Mouse (Mus musculus): Measurements from ENCODE around the gene Spop.

The Spop gene

DNA sequence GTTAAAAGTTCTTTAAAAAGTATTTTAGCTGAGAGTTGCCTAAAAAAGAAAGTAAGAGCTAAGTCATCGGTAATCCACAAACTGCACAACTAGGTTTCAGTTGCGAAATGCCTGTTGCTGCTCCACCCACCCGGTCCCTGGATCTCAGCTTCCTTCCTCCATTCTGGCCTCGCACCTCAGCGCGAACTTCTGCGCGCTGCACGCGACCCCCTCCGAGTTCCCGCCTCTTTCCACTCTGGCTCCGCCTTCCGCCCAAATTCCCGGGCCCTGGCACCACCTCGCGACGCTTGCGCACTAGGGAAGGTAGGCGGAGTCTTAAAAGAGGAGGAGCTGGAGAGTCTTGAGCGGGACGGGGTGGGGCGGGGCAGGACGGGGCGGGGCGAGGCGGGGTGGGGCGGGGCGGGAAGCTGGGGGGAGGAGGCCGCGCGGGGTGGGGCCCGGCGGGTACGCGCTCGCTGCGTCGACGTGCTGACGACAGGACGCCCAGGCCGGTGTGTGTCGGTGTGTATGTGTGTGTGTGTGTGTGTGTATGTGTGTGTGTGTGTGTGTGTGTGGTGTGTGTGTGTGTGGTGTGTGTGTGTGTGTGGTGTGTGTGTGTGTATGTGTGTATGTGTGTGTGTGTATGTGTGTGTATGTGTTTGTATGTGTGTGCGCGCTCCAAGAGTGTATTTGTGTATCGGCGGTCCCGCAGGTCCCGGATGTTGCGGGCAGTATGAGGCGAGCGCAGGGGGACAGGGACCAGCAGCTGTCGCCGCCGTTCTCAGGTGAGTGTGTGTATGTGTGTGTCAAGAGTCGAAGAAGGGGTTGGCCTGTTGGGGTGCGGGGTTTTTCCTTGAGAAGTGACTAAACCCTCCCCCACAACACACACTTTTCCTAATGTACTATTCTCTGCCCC is at the start of gene Spop:
Spop (plus strand) TSS at position 440 of the 895 bp plus-strand sequence.
- DNase-seq (ENCODE audit: low read depth), result peak; percentile 96

- no peak for DNase-seq (ENCODE audit: low read depth)
Measured at GRCm38 (mm10) chr11:95364388-95364787, 49.5 kb upstream of the Spop start.

DNA sequence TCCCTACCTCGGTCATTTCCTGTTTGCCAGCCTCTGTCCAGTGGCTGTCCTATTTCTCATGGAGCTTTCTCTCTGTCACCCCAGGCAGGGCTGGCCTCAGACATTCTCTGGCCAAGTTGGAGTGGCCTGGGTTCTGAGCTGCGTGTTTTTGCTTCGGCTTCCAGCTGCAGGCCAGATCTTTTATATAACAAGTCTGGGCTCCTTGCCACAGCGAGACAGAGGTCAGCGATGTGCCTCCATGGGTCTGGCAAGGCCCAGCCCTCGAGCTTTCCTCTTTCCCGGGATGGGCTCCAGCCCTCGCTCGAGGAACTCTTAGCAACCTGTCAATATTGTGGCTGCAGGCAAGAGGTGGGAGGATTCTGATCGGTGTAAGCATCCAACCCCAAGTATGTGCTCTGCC is 48.3 kb upstream of the Spop start:
- no peak for DNase-seq (ENCODE audit: low read depth)

DNA sequence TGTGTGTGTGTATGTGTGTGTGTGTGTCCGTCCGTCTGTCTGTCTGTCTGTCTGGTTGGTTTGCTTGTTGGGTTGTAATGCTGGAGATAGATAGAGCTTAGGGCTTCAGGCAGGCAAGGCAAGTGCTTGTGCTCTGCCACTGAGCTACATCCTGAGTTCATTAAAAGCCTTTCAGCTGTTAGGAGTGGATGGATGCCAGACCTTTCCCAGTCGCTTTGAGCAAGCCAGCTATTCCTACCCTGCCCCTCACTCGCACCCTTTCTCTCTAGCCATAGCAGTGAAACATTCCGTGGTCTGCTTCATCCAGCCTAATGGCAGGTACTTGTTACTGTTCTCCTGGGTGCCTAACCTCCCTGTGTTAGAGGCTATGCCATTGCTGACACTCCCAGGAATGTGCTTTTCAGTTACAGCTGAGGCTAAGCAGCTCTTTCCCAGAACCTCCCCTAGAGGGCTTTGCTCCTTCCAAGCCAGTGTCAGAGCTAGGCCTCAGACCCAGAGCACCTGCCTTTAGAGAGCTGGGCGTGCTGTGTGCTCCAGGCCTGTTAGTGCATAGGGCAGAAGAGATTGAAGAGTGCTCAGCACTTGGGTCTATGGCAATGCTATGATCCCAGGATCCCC is 47.5 kb upstream of the Spop start:
- DNase-seq (ENCODE audit: low read depth), result no peak

- DNase-seq (ENCODE audit: low read depth), result peak; percentile 43
Measured at GRCm38 (mm10) chr11:95367011-95367735, 46.7 kb upstream of the Spop start.

DNA sequence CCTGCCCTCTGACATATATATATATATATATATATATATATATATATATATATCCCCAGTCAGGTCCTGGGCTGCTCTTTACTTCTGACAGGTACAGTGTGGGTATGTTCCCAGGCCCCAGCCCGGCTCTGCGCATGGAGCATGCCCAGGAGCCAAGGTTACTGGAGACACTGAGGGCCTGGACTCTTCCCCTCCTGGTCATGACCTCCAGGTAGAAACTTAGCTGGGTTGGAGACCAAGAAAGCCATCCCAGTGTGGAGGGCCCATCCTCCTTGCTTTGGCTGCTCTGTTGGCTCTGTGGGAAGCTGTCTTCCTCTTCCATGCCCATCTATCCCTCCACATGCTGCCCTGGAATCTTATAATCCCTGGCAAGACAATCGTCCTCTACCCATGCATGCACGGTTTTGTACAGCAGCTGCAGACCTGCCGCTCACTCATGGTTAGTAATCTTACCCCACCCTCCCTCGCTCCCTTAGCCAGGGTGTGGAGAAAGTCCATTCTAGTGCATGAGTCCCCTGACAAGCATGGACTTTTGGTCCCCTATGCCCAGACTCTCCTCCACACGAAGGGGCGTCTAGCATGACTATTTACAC is 45.6 kb upstream of the Spop start:
- no peak for DNase-seq (ENCODE audit: low read depth)

GRCm38 (mm10) chr11:95368871-95369270 is 45.0 kb upstream of the Spop start:
- no peak for DNase-seq (ENCODE audit: low read depth)

GRCm38 (mm10) chr11:95369964-95370890 is 43.7 kb upstream of the Spop start:
- DNase-seq (ENCODE audit: low read depth), result peak; percentile 21

- peak; percentile 41 for DNase-seq (ENCODE audit: low read depth)
Measured at GRCm38 (mm10) chr11:95371182-95371581, 42.7 kb upstream of the Spop start.

- no peak for DNase-seq (ENCODE audit: low read depth)
Measured at GRCm38 (mm10) chr11:95378926-95379325, 35.0 kb upstream of the Spop start.

DNA sequence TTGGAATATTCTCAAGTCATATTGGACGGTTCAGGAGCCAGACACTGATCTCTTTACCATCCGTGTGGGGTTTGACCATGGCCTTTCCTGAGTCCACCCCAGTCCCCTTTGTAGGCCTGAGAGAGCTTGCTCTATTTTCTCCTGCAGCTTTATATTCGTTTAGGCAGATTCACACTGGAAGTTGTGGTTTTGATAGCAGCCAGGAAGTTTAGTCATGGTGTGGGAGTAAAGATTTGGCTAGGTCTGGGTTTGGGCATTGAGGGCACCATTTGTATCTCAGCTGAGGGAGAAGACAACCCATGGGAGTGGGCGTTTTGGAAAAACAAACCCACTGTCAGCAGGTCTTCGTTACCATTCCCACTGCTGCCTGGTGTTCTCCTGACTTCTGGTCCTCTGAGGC is 34.3 kb upstream of the Spop start:
- DNase-seq (ENCODE audit: low read depth), result peak; percentile 63

DNA sequence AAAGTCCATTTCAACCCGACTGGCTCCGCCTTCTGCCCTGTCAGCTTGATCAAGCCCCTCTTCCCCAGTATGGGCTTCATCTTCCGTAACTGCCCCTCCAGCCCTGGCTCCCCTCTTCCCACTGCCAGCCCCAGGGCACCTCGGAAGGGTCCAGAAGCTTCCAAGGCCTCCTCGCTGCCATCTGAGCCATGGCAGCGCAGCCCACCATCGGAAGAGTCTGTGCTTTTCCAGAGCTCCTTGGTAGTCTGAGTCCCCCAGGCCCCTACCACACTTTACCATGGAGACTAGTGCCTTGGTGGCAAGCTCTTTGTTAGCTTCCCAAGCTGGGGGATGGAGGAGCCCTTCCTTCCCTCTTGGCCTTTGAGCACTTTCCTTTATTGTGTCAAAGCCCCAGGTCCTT is 33.2 kb upstream of the Spop start:
- DNase-seq (ENCODE audit: low read depth), result no peak

GRCm38 (mm10) chr11:95381146-95381545 is 32.7 kb upstream of the Spop start:
- peak; percentile 22 for DNase-seq (ENCODE audit: low read depth)

- DNase-seq (ENCODE audit: low read depth), result peak; percentile 66
Measured at GRCm38 (mm10) chr11:95383331-95383986, 30.4 kb upstream of the Spop start.

- DNase-seq (ENCODE audit: low read depth), result no peak
Measured at GRCm38 (mm10) chr11:95384004-95384318, 29.9 kb upstream of the Spop start.

DNA sequence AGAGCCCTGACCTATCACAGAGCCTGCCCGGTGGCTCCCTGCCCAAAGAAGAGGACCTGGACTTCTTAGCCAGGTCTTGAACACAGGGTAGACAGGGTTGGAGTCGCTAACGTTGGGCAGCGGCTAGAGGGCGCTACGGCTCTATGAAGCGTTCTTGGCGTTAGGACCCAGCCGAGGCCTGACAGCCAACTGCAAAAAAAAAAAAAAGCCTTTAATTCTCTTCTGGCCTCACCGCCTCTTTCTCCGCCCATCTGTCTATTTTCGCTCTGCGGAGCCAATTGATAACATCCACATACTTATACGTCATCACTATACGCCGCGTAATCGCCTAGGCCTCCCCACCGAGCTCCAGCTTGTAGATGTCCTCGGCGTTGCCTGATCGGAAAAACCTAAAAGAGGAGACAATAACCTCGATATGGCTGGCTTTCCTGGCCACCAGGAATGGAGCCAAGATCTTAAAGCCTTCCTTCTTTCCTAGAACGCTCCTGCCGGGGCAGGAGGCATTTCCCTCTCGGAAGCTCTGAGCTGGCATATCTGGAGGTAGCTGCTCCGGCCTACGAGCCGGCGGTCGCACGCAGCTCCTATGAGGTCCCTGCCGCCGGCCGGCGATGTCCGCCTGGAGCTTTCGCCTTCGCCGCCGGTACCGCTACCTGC is 29.4 kb upstream of the Spop start, which contains the start of gene Slc35b1:
Slc35b1 (plus strand) TSS at position 374 of the 654 bp plus-strand sequence.
- DNase-seq (ENCODE audit: low read depth), result peak; percentile 100

GRCm38 (mm10) chr11:95384973-95385320 is 28.9 kb upstream of the Spop start:
- no peak for DNase-seq (ENCODE audit: low read depth)

DNA sequence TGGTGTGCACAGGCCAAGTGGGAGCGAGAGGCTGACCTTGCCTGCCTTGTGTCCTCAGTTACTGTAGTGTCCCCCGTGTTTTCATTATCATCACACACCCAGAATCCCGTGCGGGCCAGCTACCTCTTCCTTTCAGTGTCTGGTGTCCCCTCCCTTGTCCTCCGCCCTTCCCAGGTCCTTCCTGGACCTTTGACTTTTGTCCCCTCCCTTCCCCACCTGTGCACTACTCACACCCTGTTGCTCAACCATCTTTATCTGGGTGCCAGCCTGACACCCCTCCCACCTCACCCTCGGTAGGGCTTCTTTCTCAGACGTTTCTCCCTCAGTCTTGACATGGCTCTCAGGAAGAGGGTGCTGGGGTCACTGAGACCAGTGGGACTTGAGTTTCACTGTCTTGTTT is 26.5 kb upstream of the Spop start:
- DNase-seq (ENCODE audit: low read depth), result no peak

DNA sequence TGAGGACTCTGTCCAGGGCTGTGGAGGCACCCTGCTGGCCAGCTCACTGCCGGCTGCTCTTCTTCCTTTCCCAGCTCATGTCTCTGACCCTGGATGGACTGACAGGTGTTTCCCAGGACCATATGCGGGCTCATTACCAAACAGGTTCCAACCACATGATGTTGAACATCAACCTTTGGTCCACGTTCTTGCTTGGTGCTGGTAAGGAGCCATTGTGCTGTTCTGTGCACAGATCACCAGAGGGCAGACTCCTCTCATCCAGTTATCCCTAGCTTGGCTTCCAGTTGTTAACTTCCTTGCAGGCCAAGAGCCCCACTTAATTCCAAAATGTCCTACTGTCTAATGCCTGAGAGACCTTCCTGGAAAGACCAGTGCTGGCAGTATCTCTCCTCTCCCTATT is 24.9 kb upstream of the Spop start:
- peak; percentile 29 for DNase-seq (ENCODE audit: low read depth)

DNA sequence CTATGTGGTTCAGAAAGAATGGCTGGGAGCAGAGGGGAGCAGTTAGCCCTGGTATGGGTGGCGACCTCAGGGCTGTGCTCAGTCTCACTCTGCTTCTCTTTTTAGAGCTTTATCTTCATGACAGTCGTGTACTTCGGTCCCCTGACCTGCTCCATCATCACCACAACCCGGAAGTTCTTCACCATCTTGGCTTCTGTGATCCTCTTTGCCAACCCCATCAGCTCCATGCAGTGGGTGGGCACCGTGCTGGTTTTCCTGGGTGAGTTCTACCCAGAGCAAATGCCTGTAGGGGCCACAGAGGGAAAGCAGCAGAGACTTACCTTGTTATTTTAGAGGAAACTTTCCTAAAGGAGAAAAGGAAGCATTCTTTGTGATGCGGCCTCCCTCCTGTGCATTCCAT is 23.5 kb upstream of the Spop start:
- no peak for DNase-seq (ENCODE audit: low read depth)

All from 416B (cell line).